Mouse (Mus musculus) hindbrain, embryonic 16.5 days (tissue): Measurements from ENCODE around the gene Pxn. TPM values are rescaled to one million over a fixed set of nuclear protein-coding genes. Genes with fewer than 3 reads are reported as not detected.

Experiments used
- ATAC-seq: fragments of 200-750 bp; cut with Nextera tagmentation; 2 replicates; pipeline ENCODE4 v1.8.0; 2017; ENCODE audit warnings: moderate TSS enrichment, moderate library complexity
- H3K27ac ChIP-seq: fragments of 300-500 bp; sonication (generic); 2 replicates; pipeline ENCODE4 v1.5.1; 2014; ENCODE audit warnings: low read depth, mild to moderate bottlenecking, control low read depth, low read length, moderate library complexity
- H3K27me3 ChIP-seq: fragments of 300-500 bp; sonication (generic); replicated peaks from 2 replicates; pipeline ENCODE4 v1.6.1; 2014; ENCODE audit warnings: low read length; ENCODE audit not compliant: control insufficient read depth, insufficient read depth
- H3K36me3 ChIP-seq: fragments of 300-500 bp; sonication (generic); 2 replicates; pipeline ENCODE4 v1.6.1; 2014; ENCODE audit warnings: mild to moderate bottlenecking, low read length, moderate library complexity, mixed read lengths; ENCODE audit not compliant: control insufficient read depth, insufficient read depth
- H3K4me1 ChIP-seq: fragments of 300-500 bp; sonication (generic); 2 replicates; pipeline ENCODE4 v1.6.1; 2014; ENCODE audit warnings: low read depth, low read length; ENCODE audit not compliant: control insufficient read depth, insufficient read depth
- H3K4me2 ChIP-seq: fragments of 300-500 bp; sonication (generic); 2 replicates; pipeline ENCODE4 v1.6.1; 2014; ENCODE audit warnings: mild to moderate bottlenecking, low read length, control low read depth, moderate library complexity
- H3K4me3 ChIP-seq: fragments of 300-500 bp; sonication (generic); 2 replicates; pipeline ENCODE4 v1.5.1; 2014; ENCODE audit warnings: mild to moderate bottlenecking, low read length, control low read depth, moderate library complexity
- H3K9ac ChIP-seq: fragments of 300-500 bp; sonication (generic); 2 replicates; pipeline ENCODE4 v1.6.1; 2014; ENCODE audit warnings: low read depth, mild to moderate bottlenecking, control low read depth, low read length, moderate library complexity
- H3K9me3 ChIP-seq: fragments of 300-500 bp; sonication (generic); 2 replicates; pipeline ENCODE4 v1.6.1; 2014; ENCODE audit warnings: mild to moderate bottlenecking, low read length, moderate library complexity; ENCODE audit not compliant: control insufficient read depth
- WGBS: fragments of 180-500 bp; shearing (Covaris S2); extraction: QIAGEN DNeasy Blood & Tissue Kit; methylation state at CpG from one replicate; pipeline ENCODE4 v1.1.7; 2014; 5-methylcytosine and 5-hydroxymethylcytosine counted together
- polyA plus RNA-seq: library from polyadenylated mRNA; unstranded; fragments of >200 nt; fragmentation: Nextera tagmentation; extraction: Ambion mirVana; gene quantifications from 2 replicates; pipeline ENCODE4 v1.2.1, GENCODE M21; 2015

Pxn gene
- polyA plus RNA-seq, 1 experiment from 2014 or later, result 19.1 TPM

GRCm38 (mm10) chr5:115529742-115530446, 23.4 kb downstream of the Pxn start:
- Histone ChIP-seq H3K27ac (peak overlapping the region; percentile 60), H3K4me1 (peaks cover 40% of the 10 kb centered on the region), H3K4me3 (no peak overlapping the region), H3K4me2 (no peak overlapping the region), H3K27me3 (no peaks in the 10 kb centered on the region), H3K9me3 (no peaks in the 10 kb centered on the region), H3K9ac (no peak overlapping the region), H3K36me3 (no peaks in the 10 kb centered on the region)
- ATAC-seq, result no peak
- WGBS, result 63% methylated on average over 7 of the region's 7 CpGs

DNA sequence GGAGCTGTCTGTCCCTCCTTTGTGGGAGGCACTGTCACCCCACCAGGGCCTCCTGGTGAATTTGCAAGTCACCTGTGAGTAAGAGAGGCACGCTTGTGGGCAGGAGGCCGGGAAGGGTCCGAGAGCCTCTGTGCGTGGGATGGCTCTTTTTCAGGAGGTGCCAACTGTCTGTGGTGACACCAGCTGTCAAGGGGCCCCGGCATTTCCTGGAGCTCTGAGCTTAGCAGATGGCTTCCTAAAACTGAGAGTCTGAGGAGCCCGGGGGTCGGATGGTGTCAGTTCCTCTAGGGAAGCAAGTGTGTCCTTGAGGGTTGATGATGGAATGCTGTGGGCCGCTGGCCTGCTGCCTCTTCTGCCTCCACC, 24.0 kb downstream of the Pxn start:
- H3K9me3 ChIP-seq, result no peaks in the 10 kb centered on the region
- no peak overlapping the region for H3K9ac ChIP-seq
- 38% methylated on average over 8 of the region's 8 CpGs for WGBS
- H3K36me3 ChIP-seq, result no peaks in the 10 kb centered on the region
- H3K4me1 ChIP-seq, result peaks cover 40% of the 10 kb centered on the region
- H3K4me3 ChIP-seq, result no peak overlapping the region
- peak overlapping the region; percentile 60 for H3K27ac ChIP-seq
- H3K4me2 ChIP-seq, result no peak overlapping the region
- no peak for ATAC-seq
- no peaks in the 10 kb centered on the region for H3K27me3 ChIP-seq

DNA sequence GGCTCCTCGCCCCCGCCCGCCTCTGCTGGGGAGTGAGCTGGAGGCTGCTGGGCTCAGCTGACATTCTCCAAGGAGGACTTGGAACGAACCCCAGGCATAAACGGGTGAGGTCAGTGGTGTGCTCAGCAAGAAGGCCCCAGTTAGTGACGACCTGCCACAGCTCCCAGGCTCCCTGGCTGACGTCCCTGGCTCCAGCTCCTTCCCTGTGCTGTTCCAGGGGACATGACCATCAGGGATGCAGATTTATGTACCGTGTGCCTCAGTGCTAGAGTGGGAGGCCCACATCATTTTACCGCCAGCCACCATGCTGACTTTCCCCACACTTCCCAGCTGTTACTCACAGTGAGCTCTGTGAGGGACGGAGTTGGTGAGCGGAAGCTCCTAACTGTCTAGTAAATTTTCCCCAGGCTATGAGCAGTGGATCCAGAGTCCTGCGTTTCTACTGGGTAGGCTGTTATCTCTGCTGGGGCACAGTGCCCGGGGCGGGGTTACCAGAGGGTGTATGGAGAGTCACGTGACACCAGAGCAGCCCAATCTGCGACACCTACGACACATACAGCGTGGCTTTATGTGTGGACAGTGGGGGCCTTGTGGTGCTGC, 25.3 kb downstream of the Pxn start:
- H3K9me3 ChIP-seq, result no peaks in the 10 kb centered on the region
- H3K4me2 ChIP-seq, result no peak overlapping the region
- no peaks in the 10 kb centered on the region for H3K27me3 ChIP-seq
- no peaks in the 10 kb centered on the region for H3K36me3 ChIP-seq
- peaks cover 37% of the 10 kb centered on the region for H3K4me1 ChIP-seq
- H3K9ac ChIP-seq, result peak overlapping the region; percentile 39; the same call in 1 of the 2 replicates
- ATAC-seq, result peak; percentile 87
- H3K4me3 ChIP-seq, result no peak overlapping the region
- 33% methylated on average over 16 of the region's 18 CpGs for whole genome bisulfite sequencing
- H3K27ac ChIP-seq, result peak overlapping the region; percentile 67

- Histone ChIP-seq H3K9ac (no peak overlapping the region), H3K36me3 (no peaks in the 10 kb centered on the region), H3K27me3 (no peaks in the 10 kb centered on the region), H3K4me1 (peaks cover 43% of the 10 kb centered on the region), H3K4me3 (no peak overlapping the region), H3K27ac (no peak overlapping the region), H3K9me3 (no peaks in the 10 kb centered on the region), H3K4me2 (no peak overlapping the region)
- WGBS, result 30% methylated on average over 16 of the region's 16 CpGs
- ATAC-seq, result no peak
Observed at GRCm38 (mm10) chr5:115534290-115534731, 27.8 kb downstream of the Pxn start.

- Histone ChIP-seq H3K4me2 (no peak overlapping the region), H3K4me3 (no peak overlapping the region), H3K27me3 (no peaks in the 10 kb centered on the region), H3K27ac (no peak overlapping the region; the same call in 1 of the 2 replicates), H3K9ac (no peak overlapping the region), H3K4me1 (peaks cover 38% of the 10 kb centered on the region), H3K9me3 (no peaks in the 10 kb centered on the region), H3K36me3 (no peaks in the 10 kb centered on the region)
- ATAC-seq, result no peak
- WGBS, result 53% methylated on average over 8 of the region's 8 CpGs
Observed at GRCm38 (mm10) chr5:115534856-115535255, 28.4 kb downstream of the Pxn start.

- peaks cover 30% of the 10 kb centered on the region for H3K4me1 ChIP-seq
- H3K36me3 ChIP-seq, result no peaks in the 10 kb centered on the region
- H3K27me3 ChIP-seq, result no peaks in the 10 kb centered on the region
- H3K9me3 ChIP-seq, result no peaks in the 10 kb centered on the region
- H3K27ac ChIP-seq, result no peak overlapping the region
- H3K9ac ChIP-seq, result no peak overlapping the region
- ATAC-seq, result no peak
- 46% methylated on average over 7 of the region's 7 CpGs for WGBS
- H3K4me2 ChIP-seq, result no peak overlapping the region
- no peak overlapping the region for H3K4me3 ChIP-seq
Observed at GRCm38 (mm10) chr5:115535635-115536034, 29.2 kb downstream of the Pxn start.

GRCm38 (mm10) chr5:115538017-115538692, 31.7 kb downstream of the Pxn start:
- H3K36me3 ChIP-seq, result no peaks in the 10 kb centered on the region
- no peak for ATAC-seq
- no peaks in the 10 kb centered on the region for H3K9me3 ChIP-seq
- H3K27me3 ChIP-seq, result no peaks in the 10 kb centered on the region
- H3K9ac ChIP-seq, result no peak overlapping the region
- H3K4me2 ChIP-seq, result no peak overlapping the region; the same call in 1 of the 2 replicates
- 62% methylated on average over 13 of the region's 13 CpGs for WGBS
- H3K27ac ChIP-seq, result peak overlapping the region; percentile 41; the same call in 1 of the 2 replicates
- H3K4me3 ChIP-seq, result no peak overlapping the region
- H3K4me1 ChIP-seq, result peaks cover 12% of the 10 kb centered on the region

DNA sequence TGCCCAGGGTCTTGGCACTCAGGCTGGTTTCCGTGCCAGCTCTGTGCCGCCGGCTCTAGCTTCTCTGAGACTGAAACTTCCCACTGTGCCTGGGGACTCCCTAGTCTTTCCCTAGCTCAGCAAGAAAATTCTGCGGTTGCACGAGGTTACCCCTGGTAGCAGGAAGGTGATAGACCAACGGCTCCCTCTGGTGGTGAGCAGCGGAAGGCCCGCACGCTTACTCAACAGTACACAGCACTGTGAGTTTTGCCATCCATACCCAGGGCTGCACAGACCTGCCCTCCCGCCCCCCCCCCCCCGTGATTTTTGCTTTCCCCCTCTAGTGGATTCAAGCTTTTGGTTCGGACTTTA, 32.2 kb downstream of the Pxn start:
- Histone ChIP-seq H3K4me3 (no peak overlapping the region), H3K36me3 (no peaks in the 10 kb centered on the region), H3K27ac (no peak overlapping the region), H3K27me3 (no peaks in the 10 kb centered on the region), H3K9ac (no peak overlapping the region), H3K9me3 (no peaks in the 10 kb centered on the region), H3K4me1 (peaks cover 17% of the 10 kb centered on the region), H3K4me2 (no peak overlapping the region; the same call in 1 of the 2 replicates)
- peak; percentile 86 for ATAC-seq
- 1% methylated on average over 11 of the region's 12 CpGs for WGBS
